ENCODE assay signal across 15 mouse cellular contexts in genomic region chr5:140073148-140073670, GRCm38 (mm10).
DNase-seq lines count a peak whose midpoint lies in the region; ATAC-seq lines count a peak whose summit lies in the region.
"Had no signal": no experiment of that assay in that cellular context is flagged by ENCODE, and none has a peak within 500 bp of the region (broad histone marks: within the 10 kb centered on the region; RNA-seq: fewer than 3 reads in every experiment).

No protein-coding gene starts in this region.

- peaks cover 3% of the 10 kb centered on the region; the same call in 1 of the 2 replicates for H3K36me3 ChIP-seq in kidney, embryonic 14.5 days (ENCODE audit: control insufficient read depth, insufficient read depth, low read length)
- H3K36me3 ChIP-seq in embryonic facial prominence, embryonic 14.5 days (ENCODE audit: control insufficient read depth, insufficient read depth, low read length), result no peaks in the 10 kb centered on the region
- no peaks in the 10 kb centered on the region for H3K36me3 ChIP-seq in hindbrain, embryonic 14.5 days (replicated peaks; ENCODE audit: control insufficient read depth, insufficient read depth)
- H3K36me3 ChIP-seq in neural tube, embryonic 13.5 days, result no peaks in the 10 kb centered on the region
- H3K36me3 ChIP-seq: lung, embryonic 15.5 days had no signal

- 22% methylated on average over 1 of the region's 1 CpGs for WGBS in kidney, embryonic 14.5 days
- 50% methylated on average over 1 of the region's 1 CpGs for WGBS in embryonic facial prominence, embryonic 14.5 days
- 48% methylated on average over 1 of the region's 1 CpGs for WGBS in hindbrain, embryonic 14.5 days
- 36% methylated on average over 1 of the region's 1 CpGs for WGBS in neural tube, embryonic 13.5 days

- no peaks in the 10 kb centered on the region for H3K27me3 ChIP-seq in kidney, embryonic 14.5 days (ENCODE audit: control insufficient read depth, insufficient read depth, low read length)
- no peaks in the 10 kb centered on the region for H3K27me3 ChIP-seq in embryonic facial prominence, embryonic 14.5 days (replicated peaks; ENCODE audit: control insufficient read depth, insufficient read depth, low read length)
- no peaks in the 10 kb centered on the region for H3K27me3 ChIP-seq in hindbrain, embryonic 14.5 days (ENCODE audit: control insufficient read depth, insufficient read depth, low read length)
- H3K27me3 ChIP-seq in neural tube, embryonic 13.5 days, result no peaks in the 10 kb centered on the region
- H3K27me3 ChIP-seq: liver, embryonic 12.5 days; lung, embryonic 15.5 days had no signal

- H3K4me3 ChIP-seq in kidney, embryonic 14.5 days (ENCODE audit: low read length), result no peak overlapping the region
- no peak overlapping the region for H3K4me3 ChIP-seq in embryonic facial prominence, embryonic 14.5 days (ENCODE audit: low read depth, low read length)
- no peak overlapping the region for H3K4me3 ChIP-seq in hindbrain, embryonic 14.5 days (replicated peaks; ENCODE audit: low read length)
- H3K4me3 ChIP-seq in neural tube, embryonic 13.5 days, result no peak overlapping the region
- H3K4me3 ChIP-seq: liver, embryonic 12.5 days; lung, embryonic 15.5 days had no signal

- H3K4me1 ChIP-seq in kidney, embryonic 14.5 days (ENCODE audit: control insufficient read depth, insufficient read depth, low read length), result peaks cover 6% of the 10 kb centered on the region; the same call in 1 of the 2 replicates
- H3K4me1 ChIP-seq in embryonic facial prominence, embryonic 14.5 days (ENCODE audit: control insufficient read depth, insufficient read depth, low read length), result peaks cover 12% of the 10 kb centered on the region; the same call in 1 of the 2 replicates
- H3K4me1 ChIP-seq in hindbrain, embryonic 14.5 days (replicated peaks; ENCODE audit: control insufficient read depth, insufficient read depth, low read length), result peaks cover 33% of the 10 kb centered on the region
- H3K4me1 ChIP-seq in neural tube, embryonic 13.5 days (replicated peaks), result peaks cover 44% of the 10 kb centered on the region
- H3K4me1 ChIP-seq: liver, embryonic 12.5 days had no signal

- H3K9ac ChIP-seq in kidney, embryonic 14.5 days (ENCODE audit: low read depth, low read length), result no peak overlapping the region
- H3K9ac ChIP-seq in embryonic facial prominence, embryonic 14.5 days (ENCODE audit: low read depth, low read length), result no peak overlapping the region
- H3K9ac ChIP-seq in hindbrain, embryonic 14.5 days, result no peak overlapping the region
- 0 out of 2 replicates have a peak overlapping the region, but pooled peaks have one; percentile 52 for H3K9ac ChIP-seq in neural tube, embryonic 13.5 days
- H3K9ac ChIP-seq: liver, embryonic 12.5 days; lung, embryonic 15.5 days had no signal

- peak; percentile 24; the same call in 1 of the 2 replicates for ATAC-seq in kidney, embryonic 14.5 days (ENCODE audit: low FRiP score, low TSS enrichment)
- 0 out of 2 replicates have a peak, but pooled peaks have one; percentile 24 for ATAC-seq in embryonic facial prominence, embryonic 14.5 days (ENCODE audit: low read depth)
- ATAC-seq in hindbrain, embryonic 14.5 days (ENCODE audit: low FRiP score), result peak; percentile 28; the same call in 1 of the 2 replicates
- peak; percentile 40; the same call in 1 of the 2 replicates for ATAC-seq in neural tube, embryonic 13.5 days (ENCODE audit: low read depth)
- ATAC-seq: liver, embryonic 12.5 days had no signal

- no peaks in the 10 kb centered on the region for H3K9me3 ChIP-seq in kidney, embryonic 14.5 days (ENCODE audit: control insufficient read depth, low read length)
- no peaks in the 10 kb centered on the region for H3K9me3 ChIP-seq in embryonic facial prominence, embryonic 14.5 days (ENCODE audit: control insufficient read depth, low read length)
- H3K9me3 ChIP-seq in hindbrain, embryonic 14.5 days (ENCODE audit: control insufficient read depth, low read length), result no peaks in the 10 kb centered on the region
- no peaks in the 10 kb centered on the region for H3K9me3 ChIP-seq in neural tube, embryonic 13.5 days
- H3K9me3 ChIP-seq: liver, embryonic 12.5 days; lung, embryonic 15.5 days had no signal

- H3K4me2 ChIP-seq in kidney, embryonic 14.5 days (replicated peaks; ENCODE audit: low read depth, low read length), result no peak overlapping the region
- H3K4me2 ChIP-seq in embryonic facial prominence, embryonic 14.5 days (ENCODE audit: low read depth, low read length), result no peak overlapping the region
- H3K4me2 ChIP-seq in hindbrain, embryonic 14.5 days (replicated peaks), result no peak overlapping the region
- H3K4me2 ChIP-seq in neural tube, embryonic 13.5 days, result no peak overlapping the region
- H3K4me2 ChIP-seq: liver, embryonic 12.5 days; lung, embryonic 15.5 days had no signal

- no peak overlapping the region for H3K27ac ChIP-seq in kidney, embryonic 14.5 days (ENCODE audit: low read depth, low read length)
- no peak overlapping the region for H3K27ac ChIP-seq in embryonic facial prominence, embryonic 14.5 days (replicated peaks; ENCODE audit: low read depth, low read length)
- H3K27ac ChIP-seq in hindbrain, embryonic 14.5 days, result peak overlapping the region; percentile 73
- peak overlapping the region; percentile 88 for H3K27ac ChIP-seq in neural tube, embryonic 13.5 days (replicated peaks)
- H3K27ac ChIP-seq: liver, embryonic 12.5 days; lung, embryonic 15.5 days; stomach, postnatal 0 days had no signal

- no peak for DNase-seq in kidney, adult 18-20 months
- no peak for DNase-seq in embryonic facial prominence, embryonic 14.5 days (ENCODE audit: low spot score)
- no peak for DNase-seq in hindbrain, embryonic 14.5 days (ENCODE audit: low spot score)
- DNase-seq in lung, postnatal 36 days, result no peak
- no peak for DNase-seq in spleen, postnatal 36 days (ENCODE audit: low spot score in 2 of 2)
- no peak for DNase-seq in ovary, postnatal 14 days (ENCODE audit: low spot score)
- DNase-seq: cerebellum, adult 9-11 months; gastrocnemius, postnatal 10 days; kidney, adult 9 months; right cerebral cortex, postnatal 25 days had no signal

Comparison
In these comparisons a context has a peak if more than half of its experiments do, and no peak if none do; other contexts are left out.
1. H3K27ac ChIP-seq: peak in hindbrain, embryonic 14.5 days (single experiment) and neural tube, embryonic 13.5 days (single experiment); none in kidney, embryonic 14.5 days (single experiment) and embryonic facial prominence, embryonic 14.5 days (single experiment).
2. Peak in every context shown above with its lines, with median percentiles within 50 percentile points of each other: ATAC-seq.